Mouse (Mus musculus): ENCODE measurements around the gene Skap2.

- TF ChIP-seq CTCF (IDR thresholded peaks at IDR 0.05) (no peak), EP300 (IDR thresholded peaks at IDR 0.05) (no peak)
Measured at GRCm38 (mm10) chr6:51844106-51844505, 168.2 kb downstream of the Skap2 start.

Data from lung, postnatal 0 days (tissue).